Mouse (Mus musculus) ovary, postnatal 36 days (tissue): ENCODE data around the gene Tgds.
"Not testable (repeated sequence)": the region's sequence is repeated elsewhere in the genome, so short reads cannot be mapped to it uniquely, and the experiment has no call there.

ENCODE experiments used
- DNase-seq: peaks from one replicate; pipeline ENCODE4 v3.0.0; 2022; ENCODE audit warnings: low spot score, mixed read lengths

Gene Tgds

DNA sequence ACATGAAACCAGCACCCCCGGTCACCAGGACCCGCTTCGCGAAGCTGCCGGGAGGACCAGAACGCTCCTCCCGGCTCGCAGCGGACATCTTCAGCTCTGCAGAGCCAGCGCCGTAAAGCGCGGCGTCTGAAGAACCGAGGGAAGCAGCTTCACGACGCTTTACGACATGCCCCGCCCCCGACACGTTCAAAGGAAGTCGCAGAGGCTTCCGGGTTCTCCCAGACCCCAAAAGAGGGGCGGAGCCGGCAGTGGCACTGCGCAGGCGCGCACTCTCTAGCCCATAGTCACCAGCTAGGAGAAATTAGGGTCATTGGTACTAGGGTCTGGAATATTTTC lies at the start of gene Tgds:
Gene Tgds (minus strand): TSS at position 114 of the 336 bp plus-strand sequence.
- peak; percentile 97 for DNase-seq

DNA sequence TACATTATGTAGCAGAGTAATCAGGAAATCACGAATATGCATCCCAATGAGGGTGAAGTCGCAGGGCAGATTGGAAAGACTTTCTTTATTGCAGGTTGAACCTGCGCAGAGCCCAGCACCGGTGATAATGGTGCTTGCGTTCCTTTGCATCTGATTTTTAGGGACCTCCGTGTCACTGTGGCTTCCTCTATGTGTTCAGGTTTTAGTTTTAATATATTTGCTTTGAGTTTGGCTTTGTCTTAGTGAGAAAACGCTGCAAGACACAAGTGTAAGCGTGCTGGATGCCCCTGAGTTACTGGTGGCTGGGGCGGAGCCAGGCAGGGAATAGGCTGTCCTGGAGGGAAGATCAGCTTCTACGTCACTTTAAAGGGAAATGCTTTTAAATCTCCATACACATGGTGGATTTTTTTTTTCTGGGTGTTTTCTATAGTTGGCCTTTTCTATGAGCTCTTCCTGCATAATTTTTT lies 48.2 kb upstream of the Tgds start:
- peak; percentile 40 for DNase-seq

DNA sequence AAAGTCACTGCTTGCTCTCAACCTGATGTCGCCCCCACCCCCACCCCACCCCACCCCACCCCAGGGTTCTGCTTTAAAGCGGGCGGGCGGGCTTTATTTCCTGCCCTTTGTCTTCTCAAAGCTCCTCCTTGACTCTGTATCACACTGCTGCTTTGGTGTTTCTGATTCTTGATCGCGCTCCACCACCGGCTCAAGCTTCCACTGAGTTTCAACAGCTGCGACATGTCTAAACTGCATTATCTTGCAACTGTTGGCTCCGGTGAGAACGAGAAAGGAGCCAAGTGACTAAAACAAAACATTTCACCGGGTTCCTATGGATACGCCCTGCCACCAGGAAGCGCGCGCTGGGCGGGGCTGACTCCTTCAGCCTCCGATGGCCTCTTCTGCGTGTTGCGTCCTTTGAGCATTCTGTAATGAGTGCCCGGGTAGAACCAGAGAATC lies 47.6 kb upstream of the Tgds start:
- peak; percentile 57 for DNase-seq

DNA sequence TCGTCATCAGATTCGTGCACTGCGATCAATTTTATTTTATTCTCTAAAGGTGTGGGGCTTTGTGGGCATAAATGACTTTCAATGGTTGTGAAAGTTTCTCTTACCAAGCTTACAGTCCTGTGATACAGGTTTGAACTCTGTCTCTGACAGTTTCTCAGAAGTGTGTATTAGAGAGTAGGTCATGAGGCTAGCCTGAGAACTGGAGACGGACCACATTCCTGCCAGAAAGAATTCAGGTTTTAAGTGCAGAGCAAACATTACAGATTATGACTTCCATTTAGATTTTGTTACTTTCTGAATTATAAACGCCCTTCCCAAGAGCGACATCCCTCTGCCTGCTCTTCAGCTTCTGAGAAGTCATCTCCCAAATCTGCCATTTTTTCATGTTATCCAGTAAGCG lies 47.1 kb upstream of the Tgds start:
- DNase-seq, result no peak

GRCm38 (mm10) chr14:118179251-118179650 lies 46.7 kb upstream of the Tgds start:
- DNase-seq, result no peak

- DNase-seq, result no peak
Observed at GRCm38 (mm10) chr14:118175694-118176085, 43.1 kb upstream of the Tgds start.

GRCm38 (mm10) chr14:118175071-118175693 lies 42.6 kb upstream of the Tgds start:
- no peak for DNase-seq

DNA sequence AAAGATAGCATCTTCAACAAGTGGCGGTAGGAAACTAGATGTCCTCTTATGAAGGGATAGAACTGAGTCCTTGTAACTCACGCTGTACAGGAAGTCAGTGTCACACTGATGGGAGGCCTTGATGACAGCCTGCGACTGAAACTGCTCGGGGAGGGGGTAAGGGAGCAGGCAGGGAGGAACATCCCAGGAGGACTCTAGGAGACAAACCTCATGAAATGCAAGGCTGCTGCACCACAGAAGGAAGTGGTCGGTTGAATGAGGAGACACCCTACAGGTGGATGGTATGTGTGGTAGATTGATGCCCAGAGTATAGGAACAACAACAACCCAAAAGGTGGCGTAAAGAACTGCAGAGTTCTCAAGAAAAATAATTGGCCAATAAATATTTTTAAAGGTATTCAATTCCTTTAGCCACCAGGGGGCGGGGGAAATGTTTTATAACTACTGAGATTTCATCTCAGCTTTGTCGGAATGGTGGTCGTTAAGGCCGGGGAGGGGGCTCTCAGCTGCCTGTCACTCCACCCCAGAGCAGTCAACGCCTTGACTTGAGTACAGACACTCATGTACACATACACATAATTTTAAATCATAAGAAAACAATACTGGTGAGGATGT lies 41.1 kb upstream of the Tgds start:
- DNase-seq, result no peak

- DNase-seq, result no peak
Observed at GRCm38 (mm10) chr14:118168776-118169175, 36.2 kb upstream of the Tgds start.

DNA sequence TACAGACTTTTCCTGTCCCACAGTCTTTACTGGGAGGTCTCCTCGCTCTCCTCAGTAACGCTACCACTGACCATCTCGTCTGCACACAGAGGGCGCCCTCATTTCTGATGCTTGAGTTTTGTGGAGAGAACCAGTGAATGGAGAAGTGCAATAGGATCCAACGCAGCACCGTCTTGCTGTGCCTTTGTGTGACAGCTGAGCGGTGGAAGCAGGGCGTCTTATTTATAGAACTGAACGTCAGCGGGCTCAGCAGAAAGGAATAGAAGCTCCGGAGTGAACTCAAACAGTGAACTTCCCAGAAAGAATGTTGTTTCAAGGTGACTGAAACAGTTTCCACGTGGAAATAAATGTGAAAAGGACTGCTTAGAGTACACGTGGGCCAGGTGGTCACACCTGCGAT lies 30.1 kb upstream of the Tgds start:
- no peak for DNase-seq

DNA sequence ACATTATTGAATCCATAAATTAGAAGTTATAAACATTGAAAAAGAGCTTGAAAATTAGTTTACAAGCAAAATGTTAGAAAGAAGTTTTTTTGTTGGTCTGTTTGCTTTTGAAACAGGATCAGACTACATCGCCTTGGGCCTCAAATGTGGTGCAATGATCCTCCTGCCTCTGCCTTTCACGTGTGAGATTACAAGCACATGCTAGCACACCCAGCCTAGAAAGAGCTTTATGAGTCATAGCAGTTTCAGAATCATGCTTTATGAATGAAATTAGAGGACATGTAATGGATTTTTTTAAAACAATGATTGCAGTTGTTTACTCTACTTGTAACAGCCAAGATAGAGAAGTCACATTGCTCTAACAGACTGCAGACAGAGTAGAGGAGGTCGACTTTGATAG lies 29.2 kb upstream of the Tgds start:
- DNase-seq, result no peak

DNA sequence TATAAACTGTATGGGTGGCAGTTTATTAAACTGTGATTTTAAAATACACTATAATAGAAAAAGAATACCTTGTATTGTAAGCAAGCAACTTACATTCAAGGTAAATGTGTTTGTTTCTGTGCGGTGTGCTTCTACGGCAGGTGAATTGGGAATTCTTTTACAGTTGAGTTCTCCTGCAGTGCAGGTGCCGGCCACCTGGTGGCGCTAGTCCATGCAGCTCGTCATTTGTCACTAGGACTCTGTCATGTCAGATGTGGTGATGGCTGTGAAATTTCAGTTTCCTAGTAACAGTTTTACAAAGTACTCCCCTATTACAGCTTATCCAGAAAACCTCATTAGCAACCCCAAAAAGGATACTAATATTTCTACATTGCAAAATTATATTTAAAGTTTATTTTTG lies 24.6 kb upstream of the Tgds start:
- peak; percentile 36 for DNase-seq

GRCm38 (mm10) chr14:118156740-118157139 lies 24.2 kb upstream of the Tgds start:
- no peak for DNase-seq

DNA sequence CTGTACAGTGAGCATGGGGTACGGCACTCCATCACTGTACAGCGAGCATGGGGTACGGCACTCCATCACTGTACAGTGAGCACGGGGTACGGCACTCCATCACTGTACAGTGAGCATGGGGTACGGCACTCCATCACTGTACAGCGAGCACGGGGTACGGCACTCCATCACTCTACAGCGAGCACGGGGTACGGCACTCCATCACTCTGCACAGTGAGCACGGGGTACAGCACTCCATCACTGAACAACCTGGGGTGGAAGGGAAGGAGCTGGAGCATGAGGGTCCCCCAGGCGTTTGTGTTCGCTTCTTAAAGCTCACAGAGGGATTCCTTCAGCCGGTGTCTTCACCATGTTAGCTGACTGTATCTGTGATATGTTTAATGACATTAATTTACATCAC lies 23.5 kb upstream of the Tgds start:
- not testable (repeated sequence) for DNase-seq

DNA sequence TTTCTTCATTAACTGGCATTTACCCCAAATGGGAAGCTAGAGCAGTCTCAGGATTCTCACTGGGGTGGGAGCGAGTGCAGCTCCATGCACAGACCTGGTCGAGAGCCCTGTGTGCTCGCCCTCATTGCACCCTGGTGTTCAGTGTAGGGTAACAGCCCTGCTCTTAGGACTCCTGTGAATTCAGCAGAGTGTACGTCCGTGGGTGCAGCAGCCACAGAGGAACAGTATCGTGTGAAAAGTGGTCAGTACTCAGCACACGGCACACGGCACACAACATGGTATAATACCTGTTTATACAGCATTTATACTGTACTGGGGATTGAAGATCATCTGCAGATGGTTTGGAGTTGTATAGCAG lies 19.7 kb upstream of the Tgds start:
- no peak for DNase-seq

- no peak for DNase-seq
Observed at GRCm38 (mm10) chr14:118151651-118152293, 19.2 kb upstream of the Tgds start.

GRCm38 (mm10) chr14:118150656-118151551 lies 18.3 kb upstream of the Tgds start:
- DNase-seq, result no peak

DNA sequence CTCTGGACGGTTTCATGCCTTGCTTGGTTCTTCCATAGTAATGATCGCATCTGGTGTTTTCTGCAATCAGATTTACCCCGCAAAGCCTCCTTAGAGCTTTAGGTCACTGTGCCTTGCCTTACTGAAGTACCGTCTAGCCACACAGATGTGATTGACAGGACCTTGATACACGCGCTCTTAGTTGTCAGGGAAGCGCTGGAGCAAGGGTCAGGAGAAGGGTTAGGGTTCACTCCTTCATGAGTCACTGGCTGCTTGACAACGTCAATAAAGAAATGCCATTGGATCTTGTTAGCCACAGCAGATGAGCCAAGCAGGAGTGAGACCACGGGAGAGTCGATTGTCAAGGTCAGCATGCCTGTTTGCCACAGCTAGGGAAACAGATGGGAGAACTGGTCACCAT lies 16.0 kb upstream of the Tgds start:
- no peak for DNase-seq

GRCm38 (mm10) chr14:118148046-118148445 lies 15.5 kb upstream of the Tgds start:
- no peak for DNase-seq

GRCm38 (mm10) chr14:118142283-118142682 lies 9.7 kb upstream of the Tgds start:
- DNase-seq, result no peak

GRCm38 (mm10) chr14:118137487-118137886 lies 4.9 kb upstream of the Tgds start:
- DNase-seq, result no peak

GRCm38 (mm10) chr14:118136744-118137452 lies 4.3 kb upstream of the Tgds start, which contains the start of gene Gpr180:
TSS of gene Gpr180 (plus strand) at chr14:118137158.
- peak; percentile 96 for DNase-seq
